Mouse (Mus musculus): ENCODE data around the gene Arpc3.

DNA sequence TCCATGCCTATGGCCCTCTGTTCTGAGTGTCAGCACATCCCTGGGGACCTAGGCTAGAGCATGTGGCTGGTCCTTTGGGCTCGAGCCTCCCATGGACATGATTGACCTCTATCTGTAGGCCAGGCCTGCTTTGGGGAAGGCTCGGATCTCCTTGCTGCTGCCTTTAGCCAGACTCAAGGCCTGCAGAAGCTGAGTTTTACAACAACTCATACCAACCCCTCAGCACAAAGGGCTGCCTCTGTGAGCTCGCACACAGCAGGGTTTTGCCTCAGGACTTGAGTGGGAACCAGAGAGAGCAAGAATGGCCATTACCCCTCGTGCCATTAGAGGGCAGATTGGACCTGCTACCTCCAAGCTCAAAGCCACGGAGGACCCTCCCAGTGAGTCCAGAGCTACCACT, 57.2 kb downstream of the Arpc3 start:
- TF ChIP-seq CTCF (IDR thresholded peaks at IDR 0.05; ENCODE audit: insufficient read depth, low read depth, low read length): no peak
- TF ChIP-seq POLR2A (IDR thresholded peaks at IDR 0.05; ENCODE audit: insufficient read depth, low read depth, low read length): no peak
